Mouse (Mus musculus): ENCODE measurements around the gene Mark4. TPM values are rescaled to one million over a fixed set of nuclear protein-coding genes. Genes with fewer than 3 reads are reported as not detected.

The Mark4 gene
- polyA plus RNA-seq, 1 experiment from 2014 or later, result 19.9 TPM

DNA sequence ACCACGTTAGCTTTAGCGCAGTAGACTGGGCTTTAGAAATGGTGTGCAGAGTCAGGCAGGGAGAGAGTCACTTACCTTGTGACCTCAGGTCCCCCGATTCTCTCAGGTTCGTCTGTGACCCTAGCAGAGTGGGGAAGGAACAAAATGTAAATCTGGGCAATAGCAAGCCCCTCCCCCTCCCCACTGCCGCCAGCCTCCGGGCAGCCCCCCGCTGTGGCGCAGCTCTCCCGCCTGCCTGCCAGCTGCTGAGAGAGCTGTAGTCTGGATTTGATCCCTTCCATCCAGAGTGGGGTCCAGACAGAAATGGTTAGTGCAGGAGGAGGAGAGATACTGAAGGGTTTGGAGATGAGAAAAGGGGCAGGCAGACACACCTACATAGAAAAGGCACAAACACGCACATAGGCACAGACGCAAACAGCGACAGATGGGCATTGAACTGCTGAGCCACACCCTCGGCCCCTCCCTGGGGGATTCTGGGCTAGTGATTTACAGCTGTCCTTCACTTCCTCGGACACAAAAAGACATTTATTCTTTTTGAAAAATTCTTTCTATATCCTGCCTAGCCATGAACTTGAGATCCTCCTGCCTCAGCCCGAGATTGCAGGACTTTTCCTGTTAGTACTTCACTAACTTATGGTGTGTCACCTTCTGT, 30.5 kb downstream of the Mark4 start:
- no peak overlapping the region for H3K4me3 ChIP-seq
- H3K9ac ChIP-seq, result no peak overlapping the region
- no peaks in the 10 kb centered on the region for H3K4me1 ChIP-seq
- 64% methylated on average over 15 of the region's 15 CpGs for WGBS
- 0 out of 2 replicates have a peak, but pooled peaks cover 4% of the 10 kb centered on the region for H3K9me3 ChIP-seq
- ATAC-seq (ENCODE audit: low FRiP score, low read depth), result no peak
- H3K4me2 ChIP-seq (replicated peaks), result no peak overlapping the region
- H3K36me3 ChIP-seq, result peaks cover 81% of the 10 kb centered on the region
- H3K27ac ChIP-seq, result no peak overlapping the region
- H3K27me3 ChIP-seq (replicated peaks), result no peaks in the 10 kb centered on the region

DNA sequence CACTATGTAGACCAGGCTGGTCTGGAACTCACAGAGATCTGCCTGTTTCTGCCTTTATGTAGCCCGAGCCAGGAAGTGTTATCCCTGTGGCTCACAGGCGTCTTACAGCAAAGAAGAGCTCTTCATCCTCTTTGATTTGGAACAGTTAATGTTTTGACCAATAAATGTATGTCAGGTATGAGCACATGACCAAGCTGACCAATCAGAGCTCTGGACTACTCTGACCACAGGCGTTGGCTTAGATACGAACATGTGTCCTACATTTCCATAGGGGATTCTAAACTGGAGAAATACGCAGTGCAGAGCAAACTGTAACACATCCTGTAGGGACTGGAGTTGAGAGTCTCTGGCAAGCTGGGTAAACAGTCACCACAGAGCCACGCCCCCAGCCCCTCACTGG, 31.7 kb downstream of the Mark4 start:
- Histone ChIP-seq H3K27ac (no peak overlapping the region), H3K27me3 (replicated peaks) (peaks cover 3% of the 10 kb centered on the region; the same call in 1 of the 2 replicates), H3K4me3 (no peak overlapping the region), H3K9ac (no peak overlapping the region), H3K9me3 (no peaks in the 10 kb centered on the region), H3K36me3 (peaks cover 68% of the 10 kb centered on the region), H3K4me2 (replicated peaks) (no peak overlapping the region), H3K4me1 (no peaks in the 10 kb centered on the region)
- no peak for ATAC-seq (ENCODE audit: low FRiP score, low read depth)
- WGBS, result 86% methylated on average over 6 of the region's 6 CpGs

DNA sequence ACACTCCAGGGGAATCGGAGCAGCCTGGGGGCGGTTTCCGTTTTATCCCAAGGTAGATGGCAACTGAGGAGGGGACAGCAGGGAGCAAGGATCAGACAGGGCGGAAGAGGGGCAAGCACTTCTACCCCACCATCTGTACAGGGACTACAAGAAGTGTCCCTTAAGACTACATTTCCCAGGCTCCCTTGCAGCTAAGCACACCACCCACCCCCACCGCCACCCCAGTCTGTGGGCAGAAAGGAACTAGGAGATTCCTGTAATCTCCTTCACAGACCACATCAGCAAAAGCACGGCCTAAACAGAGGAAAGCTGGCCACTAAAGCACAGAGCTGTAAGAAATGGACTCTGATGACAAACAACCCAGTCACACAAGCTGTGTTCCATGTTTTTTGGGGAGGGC, 32.3 kb downstream of the Mark4 start:
- Histone ChIP-seq H3K27ac (no peak overlapping the region), H3K9ac (no peak overlapping the region), H3K27me3 (replicated peaks) (peaks cover 3% of the 10 kb centered on the region; the same call in 1 of the 2 replicates), H3K4me1 (no peaks in the 10 kb centered on the region), H3K4me3 (no peak overlapping the region), H3K9me3 (no peaks in the 10 kb centered on the region), H3K4me2 (replicated peaks) (no peak overlapping the region), H3K36me3 (peaks cover 63% of the 10 kb centered on the region)
- ATAC-seq (ENCODE audit: low FRiP score, low read depth), result no peak
- WGBS, result 74% methylated on average over 6 of the region's 6 CpGs

DNA sequence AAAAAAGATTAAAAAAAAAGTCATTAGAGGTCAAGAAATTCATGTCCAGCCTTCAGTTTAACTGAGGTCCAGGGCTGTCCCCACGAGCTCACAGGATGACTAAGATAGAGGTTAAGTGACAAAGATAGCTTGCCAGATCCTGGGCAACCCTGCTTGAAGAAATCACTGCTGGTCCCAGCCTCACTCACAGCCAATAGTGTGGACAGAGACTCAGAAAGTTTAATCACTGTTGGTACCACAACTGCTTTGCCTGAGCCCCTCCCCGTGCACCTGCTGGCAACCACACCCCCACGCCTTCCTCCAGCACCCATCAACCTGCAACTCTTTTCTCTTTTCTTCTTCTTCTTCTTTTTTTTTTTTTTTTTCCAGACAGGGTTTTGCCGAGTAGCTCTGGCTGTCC, 34.6 kb downstream of the Mark4 start:
- Histone ChIP-seq H3K9ac (no peak overlapping the region), H3K4me3 (no peak overlapping the region), H3K4me1 (no peaks in the 10 kb centered on the region), H3K27me3 (replicated peaks) (peaks cover 23% of the 10 kb centered on the region), H3K27ac (no peak overlapping the region), H3K4me2 (replicated peaks) (no peak overlapping the region), H3K9me3 (no peaks in the 10 kb centered on the region), H3K36me3 (peaks cover 41% of the 10 kb centered on the region)
- no peak for ATAC-seq (ENCODE audit: low FRiP score, low read depth)
- 75% methylated on average over 4 of the region's 4 CpGs for WGBS

DNA sequence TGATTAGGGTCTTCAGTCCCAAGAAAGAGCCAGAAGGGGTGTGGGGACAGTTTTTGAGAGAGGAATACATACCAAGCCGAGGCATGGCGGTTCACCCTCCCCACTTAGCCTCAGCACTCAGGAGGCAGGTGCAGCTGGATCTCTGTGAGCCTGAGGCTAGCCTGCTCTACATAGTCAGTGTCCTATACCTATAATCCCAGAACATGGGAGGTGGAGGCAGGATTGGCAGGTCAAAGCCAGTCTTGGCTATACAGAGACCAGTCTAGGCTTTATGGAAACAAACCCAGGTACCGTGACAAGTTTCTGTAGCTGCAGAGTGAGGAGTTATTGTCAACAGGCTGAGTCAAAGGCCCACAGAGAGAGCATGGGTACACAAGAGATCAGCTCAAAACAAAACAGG, 35.5 kb downstream of the Mark4 start:
- WGBS, result 94% methylated on average over 3 of the region's 3 CpGs
- Histone ChIP-seq H3K27me3 (replicated peaks) (peaks cover 30% of the 10 kb centered on the region), H3K4me2 (replicated peaks) (no peak overlapping the region)

DNA sequence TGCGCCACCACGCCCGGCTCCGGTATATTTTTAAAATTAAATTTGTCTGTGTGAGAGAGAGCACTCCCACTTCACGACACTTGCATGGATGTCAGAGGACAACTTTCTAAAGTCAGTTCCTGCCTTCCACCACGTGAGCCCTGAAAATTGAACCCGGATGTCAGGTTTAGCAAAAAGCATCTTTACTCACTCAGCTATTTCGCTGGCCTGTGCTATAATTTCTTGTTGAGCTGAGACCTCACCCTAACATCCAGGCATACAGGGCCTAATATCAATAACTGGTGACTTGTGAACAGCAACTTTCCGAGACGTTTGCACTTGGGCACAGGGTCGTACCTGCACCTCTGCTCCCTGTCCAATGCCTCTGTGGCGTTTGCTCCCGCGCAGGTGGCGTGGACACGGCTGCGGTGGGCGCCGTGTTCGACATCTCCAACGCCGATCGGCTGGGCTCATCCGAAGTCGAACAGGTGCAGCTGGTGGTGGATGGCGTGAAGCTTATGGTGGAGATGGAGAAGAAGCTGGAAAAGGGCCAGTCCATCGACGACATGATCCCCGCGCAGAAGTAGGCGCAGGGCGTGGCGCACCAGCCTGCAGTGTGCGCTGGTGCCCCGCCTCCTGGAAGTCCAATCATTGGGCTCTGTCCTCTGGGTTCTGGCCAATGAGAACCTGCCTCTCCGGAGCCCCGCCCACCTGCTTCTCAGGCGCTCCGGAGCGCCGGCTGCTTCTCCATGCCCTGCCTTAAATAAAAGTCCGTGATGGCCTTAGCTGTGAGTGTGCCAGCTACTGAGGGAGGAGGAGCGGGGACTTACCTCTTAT, 37.6 kb downstream of the Mark4 start:
- ATAC-seq (ENCODE audit: low FRiP score, low read depth), result peak; percentile 97

More for the DNA sequence above, 35.5 kb downstream of the Mark4 start:
- Histone ChIP-seq H3K36me3 (peaks cover 31% of the 10 kb centered on the region), H3K27ac (no peak overlapping the region), H3K9ac (no peak overlapping the region), H3K4me1 (no peaks in the 10 kb centered on the region), H3K4me3 (no peak overlapping the region), H3K9me3 (no peaks in the 10 kb centered on the region)
- ATAC-seq (ENCODE audit: low FRiP score, low read depth), result no peak

DNA sequence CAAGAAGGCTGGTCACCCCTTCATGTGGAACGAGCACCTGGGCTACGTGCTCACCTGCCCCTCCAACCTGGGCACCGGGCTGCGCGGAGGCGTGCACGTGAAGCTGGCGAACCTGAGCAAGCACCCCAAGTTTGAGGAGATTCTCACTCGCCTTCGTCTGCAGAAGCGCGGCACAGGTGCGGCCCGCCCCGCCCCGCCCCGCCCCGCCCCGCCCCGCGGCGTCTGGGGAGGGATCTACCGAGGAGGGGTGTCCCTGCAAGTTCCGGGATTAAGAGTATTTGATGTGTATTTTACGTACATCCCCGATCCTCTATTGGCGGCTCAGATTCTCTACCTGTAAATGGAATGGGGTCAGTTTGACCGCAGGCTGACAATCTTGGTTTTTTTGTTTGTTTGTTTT, 38.5 kb downstream of the Mark4 start:
- Histone ChIP-seq H3K27ac (no peak overlapping the region), H3K4me3 (peak overlapping the region; percentile 3; the same call in 1 of the 2 replicates), H3K27me3 (replicated peaks) (peaks cover 44% of the 10 kb centered on the region), H3K9ac (no peak overlapping the region), H3K36me3 (peaks cover 3% of the 10 kb centered on the region), H3K4me1 (no peaks in the 10 kb centered on the region), H3K4me2 (replicated peaks) (peak overlapping the region; percentile 27; the same call in 1 of the 2 replicates), H3K9me3 (no peaks in the 10 kb centered on the region)
- WGBS, result 6% methylated on average over 28 of the region's 28 CpGs
- ATAC-seq (ENCODE audit: low FRiP score, low read depth), result no peak

More for the DNA sequence above, 37.6 kb downstream of the Mark4 start:
- Histone ChIP-seq H3K4me2 (replicated peaks) (peak overlapping the region; percentile 70), H3K4me1 (no peaks in the 10 kb centered on the region), H3K36me3 (peaks cover 12% of the 10 kb centered on the region), H3K9ac (0 out of 2 replicates have a peak overlapping the region, but pooled peaks have one; percentile 33), H3K4me3 (peak overlapping the region; percentile 38), H3K27ac (no peak overlapping the region), H3K27me3 (replicated peaks) (peaks cover 41% of the 10 kb centered on the region), H3K9me3 (no peaks in the 10 kb centered on the region)
- 13% methylated on average over 43 of the region's 43 CpGs for WGBS

DNA sequence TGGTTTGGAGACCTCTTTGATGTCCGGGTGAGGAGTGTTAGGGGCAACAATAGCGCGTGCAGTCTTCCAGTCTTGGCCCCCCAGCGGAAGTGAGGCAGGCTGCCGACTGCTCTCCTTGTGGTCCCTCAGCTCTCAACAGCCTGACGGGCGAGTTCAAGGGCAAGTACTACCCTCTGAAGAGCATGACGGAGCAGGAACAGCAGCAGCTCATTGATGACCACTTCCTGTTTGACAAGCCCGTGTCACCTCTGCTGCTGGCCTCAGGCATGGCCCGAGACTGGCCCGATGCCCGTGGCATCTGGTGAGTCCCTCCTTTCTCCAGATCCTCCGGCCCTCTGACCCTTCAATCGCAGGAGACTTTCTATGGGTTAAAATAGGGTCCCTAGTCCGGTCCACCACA, 42.0 kb downstream of the Mark4 start:
- no peak overlapping the region for H3K27ac ChIP-seq
- 0 out of 2 replicates have a peak, but pooled peaks cover 3% of the 10 kb centered on the region for H3K9me3 ChIP-seq
- no peaks in the 10 kb centered on the region for H3K4me1 ChIP-seq
- H3K9ac ChIP-seq, result no peak overlapping the region
- no peaks in the 10 kb centered on the region for H3K36me3 ChIP-seq
- WGBS, result 79% methylated on average over 15 of the region's 15 CpGs
- H3K4me2 ChIP-seq (replicated peaks), result no peak overlapping the region
- no peak for ATAC-seq (ENCODE audit: low FRiP score, low read depth)
- no peak overlapping the region for H3K4me3 ChIP-seq
- peaks cover 43% of the 10 kb centered on the region for H3K27me3 ChIP-seq (replicated peaks)

DNA sequence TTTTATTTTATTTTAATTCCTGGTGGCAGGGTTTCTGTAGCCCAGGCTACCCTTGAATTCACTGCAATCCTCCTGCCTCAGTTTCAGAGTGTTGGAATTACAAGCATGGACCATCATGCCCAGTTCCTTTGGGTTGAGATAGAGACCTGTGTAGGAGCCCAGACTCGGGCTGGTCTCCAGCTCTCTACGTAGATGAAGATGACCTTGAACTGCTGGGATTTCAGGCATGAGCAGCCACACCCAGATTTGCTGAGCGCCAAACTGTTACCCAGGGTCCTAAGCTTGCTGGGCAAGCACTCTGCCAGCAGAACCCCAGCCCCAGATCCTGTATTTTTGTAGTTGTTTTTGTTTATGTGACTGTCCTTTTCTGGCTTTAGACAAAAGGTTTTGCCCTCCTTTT, 45.1 kb downstream of the Mark4 start:
- ATAC-seq (ENCODE audit: low FRiP score, low read depth), result no peak

DNA sequence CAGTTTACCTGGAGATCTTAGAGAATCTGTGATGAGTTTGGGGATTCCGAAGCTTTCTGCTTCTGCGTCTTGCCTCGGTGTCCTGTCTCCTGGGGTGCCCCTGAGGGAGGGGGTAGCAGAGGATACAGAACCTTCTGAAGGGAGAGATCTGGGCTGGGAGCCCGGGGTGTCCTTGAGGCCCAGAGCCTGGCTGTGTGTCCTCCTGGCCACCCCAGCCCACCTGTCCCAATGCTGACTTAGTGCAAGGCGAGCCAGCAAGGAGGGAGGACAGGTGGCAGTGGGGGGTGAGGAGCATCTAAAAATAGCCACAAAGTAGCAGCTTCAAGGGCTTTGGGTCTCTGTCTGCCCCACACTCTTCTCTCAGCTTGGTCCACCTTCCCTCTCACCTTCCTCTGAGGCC, 46.8 kb downstream of the Mark4 start:
- Histone ChIP-seq H3K4me3 (no peak overlapping the region), H3K27ac (no peak overlapping the region), H3K9ac (no peak overlapping the region), H3K4me2 (replicated peaks) (no peak overlapping the region), H3K4me1 (no peaks in the 10 kb centered on the region), H3K36me3 (no peaks in the 10 kb centered on the region), H3K9me3 (0 out of 2 replicates have a peak, but pooled peaks cover 3% of the 10 kb centered on the region), H3K27me3 (replicated peaks) (0 out of 2 replicates have a peak, but pooled peaks cover 8% of the 10 kb centered on the region)
- WGBS, result 77% methylated on average over 5 of the region's 5 CpGs
- ATAC-seq (ENCODE audit: low FRiP score, low read depth), result no peak

More for the DNA sequence above, 45.1 kb downstream of the Mark4 start:
- no peak overlapping the region for H3K4me2 ChIP-seq (replicated peaks)
- H3K4me1 ChIP-seq, result no peaks in the 10 kb centered on the region
- H3K36me3 ChIP-seq, result no peaks in the 10 kb centered on the region
- H3K9me3 ChIP-seq, result 0 out of 2 replicates have a peak, but pooled peaks cover 3% of the 10 kb centered on the region
- H3K9ac ChIP-seq, result no peak overlapping the region
- H3K4me3 ChIP-seq, result no peak overlapping the region
- 83% methylated on average over 3 of the region's 3 CpGs for WGBS
- no peak overlapping the region for H3K27ac ChIP-seq
- peaks cover 19% of the 10 kb centered on the region for H3K27me3 ChIP-seq (replicated peaks)

DNA sequence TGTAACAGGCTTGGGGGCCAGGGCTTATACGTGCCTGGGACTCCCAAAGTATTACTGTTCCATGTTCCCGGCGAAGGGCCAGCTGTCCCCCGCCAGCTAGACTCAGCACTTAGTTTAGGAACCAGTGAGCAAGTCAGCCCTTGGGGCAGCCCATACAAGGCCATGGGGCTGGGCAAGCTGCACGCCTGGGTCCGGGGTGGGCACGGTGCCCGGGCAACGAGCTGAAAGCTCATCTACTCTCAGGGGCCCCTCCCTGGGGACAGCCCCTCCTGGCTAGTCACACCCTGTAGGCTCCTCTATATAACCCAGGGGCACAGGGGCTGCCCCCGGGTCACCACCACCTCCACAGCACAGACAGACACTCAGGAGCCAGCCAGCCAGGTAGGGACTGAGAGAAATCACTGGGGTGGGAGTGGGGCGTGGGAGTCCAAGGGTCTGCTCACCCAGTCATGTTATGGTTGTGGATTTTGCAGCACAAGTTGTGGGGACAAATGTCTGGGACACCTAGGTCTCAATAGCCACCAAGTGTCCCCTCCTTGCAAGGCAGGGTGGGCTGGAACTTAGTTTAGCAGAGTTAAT, 47.8 kb downstream of the Mark4 start:
- Histone ChIP-seq H3K27me3 (replicated peaks) (peaks cover 12% of the 10 kb centered on the region; the same call in 1 of the 2 replicates), H3K4me3 (no peak overlapping the region), H3K36me3 (no peaks in the 10 kb centered on the region), H3K4me1 (no peaks in the 10 kb centered on the region), H3K9ac (no peak overlapping the region), H3K9me3 (0 out of 2 replicates have a peak, but pooled peaks cover 3% of the 10 kb centered on the region), H3K27ac (no peak overlapping the region), H3K4me2 (replicated peaks) (no peak overlapping the region)
- no peak for ATAC-seq (ENCODE audit: low FRiP score, low read depth)
- 82% methylated on average over 11 of the region's 11 CpGs for WGBS

DNA sequence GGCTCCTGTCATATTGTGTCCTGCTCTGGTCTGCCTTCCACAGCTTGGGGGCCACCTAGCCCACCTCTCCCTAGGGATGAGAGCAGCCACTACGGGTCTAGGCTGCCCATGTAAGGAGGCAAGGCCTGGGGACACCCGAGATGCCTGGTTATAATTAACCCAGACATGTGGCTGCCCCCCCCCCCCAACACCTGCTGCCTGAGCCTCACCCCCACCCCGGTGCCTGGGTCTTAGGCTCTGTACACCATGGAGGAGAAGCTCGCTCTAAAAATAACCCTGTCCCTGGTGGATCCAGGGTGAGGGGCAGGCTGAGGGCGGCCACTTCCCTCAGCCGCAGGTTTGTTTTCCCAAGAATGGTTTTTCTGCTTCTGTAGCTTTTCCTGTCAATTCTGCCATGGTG, 48.9 kb downstream of the Mark4 start:
- ATAC-seq (ENCODE audit: low FRiP score, low read depth), result no peak
- no peak overlapping the region for H3K27ac ChIP-seq
- H3K4me2 ChIP-seq (replicated peaks), result no peak overlapping the region
- 0 out of 2 replicates have a peak, but pooled peaks cover 3% of the 10 kb centered on the region for H3K9me3 ChIP-seq
- no peak overlapping the region for H3K4me3 ChIP-seq
- H3K9ac ChIP-seq, result no peak overlapping the region
- H3K36me3 ChIP-seq, result no peaks in the 10 kb centered on the region
- peaks cover 13% of the 10 kb centered on the region for H3K27me3 ChIP-seq (replicated peaks)
- 64% methylated on average over 6 of the region's 6 CpGs for WGBS
- peaks cover 4% of the 10 kb centered on the region; the same call in 1 of the 2 replicates for H3K4me1 ChIP-seq
